Mouse (Mus musculus) ES-Bruce4 (cell line): Measurements from ENCODE around the gene Pla2g2d. TPM values are rescaled to one million over a fixed set of nuclear protein-coding genes. Genes with fewer than 3 reads are reported as not detected.

Source experiments
- H3K27ac ChIP-seq: 2 replicates; pipeline ENCODE4 v1.5.1; 2012; ENCODE audit warnings: low read length, inconsistent platforms; ENCODE audit not compliant: insufficient read depth
- H3K27me3 ChIP-seq: 2 replicates; pipeline ENCODE4 v1.6.1; 2012; ENCODE audit warnings: mild to moderate bottlenecking, low read length, inconsistent platforms; ENCODE audit not compliant: control insufficient read depth, poor library complexity, insufficient read depth, severe bottlenecking
- H3K36me3 ChIP-seq: 2 replicates; pipeline ENCODE4 v1.6.1; 2012; ENCODE audit warnings: inconsistent platforms, mild to moderate bottlenecking, low read length, moderate library complexity; ENCODE audit not compliant: control insufficient read depth, poor library complexity, insufficient read depth, severe bottlenecking
- H3K4me1 ChIP-seq: one replicate; pipeline ENCODE4 v1.8.1; 2011; ENCODE audit warnings: low read length; ENCODE audit not compliant: control insufficient read depth, insufficient read depth
- H3K4me3 ChIP-seq: 2 replicates; pipeline ENCODE4 v1.5.1; 2011; ENCODE audit warnings: low read depth, mild to moderate bottlenecking, low read length
- H3K9ac ChIP-seq: 2 replicates; pipeline ENCODE4 v1.6.1; 2012; ENCODE audit warnings: low read depth, mild to moderate bottlenecking, inconsistent platforms; ENCODE audit not compliant: poor library complexity, severe bottlenecking
- H3K9me3 ChIP-seq: replicated peaks from 2 replicates; pipeline ENCODE4 v1.6.1; 2012; ENCODE audit warnings: mild to moderate bottlenecking, low read length, inconsistent platforms; ENCODE audit not compliant: control insufficient read depth, poor library complexity, insufficient read depth, severe bottlenecking
- CTCF ChIP-seq: IDR thresholded peaks from one replicate; pipeline ENCODE4 v1.8.1; 2011; ENCODE audit warnings: low read depth, low read length
- EP300 ChIP-seq: IDR thresholded peaks from 2 replicates; pipeline ENCODE4 v1.6.1; 2011; ENCODE audit warnings: low read depth, low read length; ENCODE audit not compliant: insufficient read depth
- POLR2A ChIP-seq: IDR thresholded peaks from one replicate; pipeline ENCODE4 v1.8.1; 2011; ENCODE audit warnings: low read length; ENCODE audit not compliant: insufficient read depth
- polyA plus RNA-seq: library from polyadenylated mRNA; stranded (reverse); fragments of >200 nt; gene quantifications from 2 replicates; pipeline ENCODE4 v1.2.4, GENCODE M21; 2011; ENCODE audit warnings: low read depth; ENCODE audit not compliant: missing spikeins, insufficient read depth, insufficient read length

Pla2g2d gene
- polyA plus RNA-seq, 1 experiment = 0.55 TPM

GRCm38 (mm10) chr4:138796513-138797216 lies 21.1 kb downstream of the Pla2g2d start:
- H3K4me1 ChIP-seq = peaks cover 10% of the 10 kb centered on the region
- H3K27me3 ChIP-seq = no peaks in the 10 kb centered on the region
- H3K9me3 ChIP-seq = no peaks in the 10 kb centered on the region
- H3K4me3 ChIP-seq = no peak overlapping the region
- peak overlapping the region; percentile 10; the same call in 1 of the 2 replicates for H3K27ac ChIP-seq
- TF ChIP-seq EP300 = peak; percentile 79
- no peak for TF ChIP-seq CTCF
- no peak for TF ChIP-seq POLR2A
- peak overlapping the region; percentile 36; the same call in 1 of the 2 replicates for H3K9ac ChIP-seq
- H3K36me3 ChIP-seq = no peaks in the 10 kb centered on the region

DNA sequence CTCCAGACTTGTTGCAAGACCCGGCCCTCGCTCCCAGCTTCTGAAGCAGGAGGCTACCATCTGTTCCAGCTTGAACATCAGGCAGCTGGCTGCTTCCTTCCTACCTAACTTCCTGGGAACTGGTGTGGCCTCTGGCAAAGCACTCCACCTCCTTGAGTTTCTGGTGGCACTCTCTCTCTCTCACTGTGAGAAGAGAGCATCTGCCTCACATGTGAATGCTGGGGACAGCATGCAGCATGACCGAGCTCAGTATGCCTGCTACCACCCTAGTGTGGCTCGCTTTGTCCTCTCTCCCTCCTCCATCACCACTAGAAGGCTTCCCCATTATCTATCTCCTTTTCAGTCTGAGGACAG lies 21.7 kb downstream of the Pla2g2d start:
- no peaks in the 10 kb centered on the region for H3K36me3 ChIP-seq
- no peaks in the 10 kb centered on the region for H3K27me3 ChIP-seq
- peaks cover 10% of the 10 kb centered on the region for H3K4me1 ChIP-seq
- no peaks in the 10 kb centered on the region for H3K9me3 ChIP-seq
- no peak overlapping the region for H3K9ac ChIP-seq
- H3K4me3 ChIP-seq = no peak overlapping the region
- no peak for TF ChIP-seq EP300
- TF ChIP-seq CTCF = no peak
- H3K27ac ChIP-seq = 0 out of 2 replicates have a peak overlapping the region, but pooled peaks have one; percentile 10

DNA sequence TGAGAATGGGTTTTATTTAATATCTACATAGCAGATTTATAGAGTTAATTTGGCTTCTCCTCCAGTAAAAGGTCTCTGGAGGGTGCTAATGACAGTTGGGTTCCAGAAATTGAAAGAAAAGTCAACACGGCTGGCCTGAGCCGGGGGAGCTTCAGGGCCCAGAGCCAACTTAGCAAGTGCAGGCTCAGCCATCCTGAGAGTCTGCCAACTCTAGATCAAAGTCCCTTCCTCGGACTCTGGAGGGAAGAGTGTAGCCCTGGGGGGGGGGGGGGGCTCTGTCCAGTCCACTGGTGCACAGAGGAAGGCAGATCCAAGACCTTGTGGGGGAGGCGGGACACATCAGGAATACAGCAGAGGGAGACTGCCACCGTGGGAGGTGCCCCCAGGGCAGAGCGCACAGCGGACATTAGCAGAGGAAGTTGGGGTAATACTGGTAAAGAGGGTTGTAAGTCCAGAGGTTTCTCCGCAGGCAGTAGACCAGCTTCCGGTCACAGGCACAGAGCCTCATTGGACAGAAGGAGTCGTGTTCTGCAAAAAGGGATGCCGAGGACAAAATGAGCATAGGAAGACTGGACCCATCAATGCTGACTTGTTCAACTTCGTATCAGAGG lies 24.7 kb downstream of the Pla2g2d start:
- H3K4me1 ChIP-seq = peaks cover 7% of the 10 kb centered on the region

DNA sequence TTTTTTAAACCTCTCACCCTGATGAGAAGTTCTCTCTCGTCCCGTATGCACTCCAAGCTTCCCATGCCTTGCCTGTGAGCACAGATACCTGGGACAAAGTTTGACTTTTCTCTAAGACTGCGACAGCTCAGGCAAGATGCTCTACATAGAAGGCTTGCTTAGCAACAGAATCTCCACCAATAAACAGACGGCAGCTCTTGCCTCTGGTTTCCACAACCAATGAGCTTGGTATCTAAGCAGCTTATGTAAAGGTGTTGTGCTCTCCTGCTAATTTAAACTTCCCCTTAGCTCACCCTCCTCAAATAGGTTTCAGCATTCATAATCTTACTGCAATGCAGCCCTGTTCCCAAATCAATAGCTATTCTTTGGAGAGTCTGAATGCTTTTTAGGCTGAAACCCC lies 26.1 kb downstream of the Pla2g2d start:
- no peaks in the 10 kb centered on the region for H3K9me3 ChIP-seq
- H3K4me1 ChIP-seq = peaks cover 5% of the 10 kb centered on the region
- H3K36me3 ChIP-seq = no peaks in the 10 kb centered on the region
- no peak for TF ChIP-seq EP300
- no peak for TF ChIP-seq POLR2A
- TF ChIP-seq CTCF = no peak
- H3K4me3 ChIP-seq = no peak overlapping the region
- H3K9ac ChIP-seq = no peak overlapping the region
- H3K27me3 ChIP-seq = no peaks in the 10 kb centered on the region
- no peak overlapping the region for H3K27ac ChIP-seq

More for the DNA sequence above, 24.7 kb downstream of the Pla2g2d start:
- Histone ChIP-seq H3K36me3 (no peaks in the 10 kb centered on the region), H3K27ac (no peak overlapping the region), H3K4me3 (no peak overlapping the region), H3K9ac (no peak overlapping the region), H3K9me3 (no peaks in the 10 kb centered on the region), H3K27me3 (no peaks in the 10 kb centered on the region)
- TF ChIP-seq CTCF = no peak
- TF ChIP-seq POLR2A = no peak
- TF ChIP-seq EP300 = no peak

DNA sequence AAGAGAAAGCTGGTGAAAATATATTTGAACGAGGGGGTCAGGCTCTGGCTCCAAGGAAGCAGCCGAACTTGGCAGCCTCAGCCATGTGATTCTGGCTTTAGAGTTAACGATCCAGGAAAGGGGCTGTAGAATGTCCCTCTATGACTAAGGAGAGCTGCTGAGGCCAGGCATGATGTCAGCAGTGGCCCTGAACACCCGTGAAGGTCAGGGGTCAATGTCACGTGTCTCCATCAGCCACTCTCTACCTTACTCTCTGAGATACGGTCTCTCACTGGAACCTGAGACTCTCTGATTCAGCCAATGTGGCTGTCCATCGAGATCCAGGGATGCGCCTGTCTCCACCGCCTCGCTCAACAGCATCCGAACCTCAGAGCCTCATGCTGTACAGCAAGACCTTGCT lies 27.4 kb downstream of the Pla2g2d start:
- H3K27ac ChIP-seq = no peak overlapping the region
- H3K27me3 ChIP-seq = no peaks in the 10 kb centered on the region
- no peaks in the 10 kb centered on the region for H3K4me1 ChIP-seq
- H3K9ac ChIP-seq = no peak overlapping the region
- H3K4me3 ChIP-seq = no peak overlapping the region
- H3K36me3 ChIP-seq = no peaks in the 10 kb centered on the region
- TF ChIP-seq POLR2A (no peak), EP300 (no peak), CTCF (no peak)
- no peaks in the 10 kb centered on the region for H3K9me3 ChIP-seq

DNA sequence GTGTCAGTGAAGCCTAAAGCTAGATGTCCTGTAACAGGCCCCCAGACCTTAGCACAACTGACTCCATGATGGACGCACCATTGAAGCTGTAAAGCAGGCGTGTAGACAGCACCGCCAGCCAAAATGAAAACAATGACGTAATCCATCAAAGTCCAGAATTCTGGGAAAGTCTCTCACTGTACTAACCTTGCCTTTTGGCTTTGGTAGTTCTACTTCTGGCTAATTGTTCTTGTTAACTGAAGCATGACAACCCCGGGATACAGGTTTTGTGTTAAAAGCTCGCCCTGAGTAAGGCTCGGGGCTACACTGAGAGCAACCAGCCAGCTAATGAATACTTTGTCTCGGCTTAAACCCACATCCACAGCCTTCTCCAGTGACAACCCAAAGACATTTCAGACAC lies 29.7 kb downstream of the Pla2g2d start:
- TF ChIP-seq CTCF (no peak), EP300 (no peak), POLR2A (no peak)
- H3K4me3 ChIP-seq = no peak overlapping the region
- H3K9ac ChIP-seq = no peak overlapping the region
- no peaks in the 10 kb centered on the region for H3K27me3 ChIP-seq
- no peaks in the 10 kb centered on the region for H3K4me1 ChIP-seq
- no peaks in the 10 kb centered on the region for H3K36me3 ChIP-seq
- no peaks in the 10 kb centered on the region for H3K9me3 ChIP-seq
- no peak overlapping the region for H3K27ac ChIP-seq
